Mouse (Mus musculus): Measurements from ENCODE around the gene H2-DMb2. TPM values are rescaled to one million over a fixed set of nuclear protein-coding genes. Genes with fewer than 3 reads are reported as not detected.

The H2-DMb2 gene
- polyA plus RNA-seq, 1 experiment from 2014 or later, result 2.1 TPM

- peak; percentile 80 for ATAC-seq
- H3K27ac ChIP-seq (ENCODE audit: low read depth), result peak within 1 kb of the TSS; percentile 68
Measured at GRCm38 (mm10) chr17:34196941-34197894, 54.1 kb downstream of the H2-DMb2 start, which contains the start of gene Psmb8. Gene Psmb8, plus strand, starts transcription at chr17:34197721.

GRCm38 (mm10) chr17:34197904-34198520, 54.9 kb downstream of the H2-DMb2 start:
- Histone ChIP-seq H3K27me3 (ENCODE audit: insufficient read depth, low read length) (peaks cover 3% of the 10 kb centered on the region; the same call in 1 of the 2 replicates), H3K9ac (replicated peaks) (peak overlapping the region; percentile 80), H3K4me2 (ENCODE audit: low read depth, low read length) (peak overlapping the region; percentile 88), H3K36me3 (replicated peaks; ENCODE audit: insufficient read depth, low read length) (peaks cover 16% of the 10 kb centered on the region; the same call in 1 of the 2 replicates), H3K27ac (ENCODE audit: low read depth) (peak overlapping the region; percentile 68), H3K4me3 (ENCODE audit: low read depth, low read length) (peak overlapping the region; percentile 74), H3K4me1 (ENCODE audit: insufficient read depth) (peaks cover 9% of the 10 kb centered on the region), H3K9me3 (ENCODE audit: low read length) (no peaks in the 10 kb centered on the region)
- ATAC-seq, result peak; percentile 70
- WGBS (ENCODE audit: insufficient replicate concordance), result under 1% methylated on average over 32 of the region's 32 CpGs
- TF ChIP-seq CTCF (IDR thresholded peaks at IDR 0.05; ENCODE audit: low read depth) (no peak), EP300 (IDR thresholded peaks at IDR 0.05; ENCODE audit: low read depth) (no peak)
- peak; percentile 73 for DNase-seq

More at GRCm38 (mm10) chr17:34196941-34197894, 54.1 kb downstream of the H2-DMb2 start, which contains the start of gene Psmb8:
- H3K4me3 ChIP-seq (ENCODE audit: low read depth, low read length), result peak within 1 kb of the TSS; percentile 74
- TF ChIP-seq CTCF (IDR thresholded peaks at IDR 0.05; ENCODE audit: low read depth) (no peak), EP300 (IDR thresholded peaks at IDR 0.05; ENCODE audit: low read depth) (no peak)
- H3K27me3 ChIP-seq (ENCODE audit: insufficient read depth, low read length), result peaks cover 3% of the 10 kb centered on the region; the same call in 1 of the 2 replicates
- peaks cover 16% of the 10 kb centered on the region; the same call in 1 of the 2 replicates for H3K36me3 ChIP-seq (replicated peaks; ENCODE audit: insufficient read depth, low read length)
- DNase-seq, result peak; percentile 91
- no peaks in the 10 kb centered on the region for H3K9me3 ChIP-seq (ENCODE audit: low read length)
- H3K9ac ChIP-seq (replicated peaks), result peak within 1 kb of the TSS; percentile 80
- WGBS (ENCODE audit: insufficient replicate concordance), result 9% methylated on average over 41 of the region's 41 CpGs
- H3K4me1 ChIP-seq (ENCODE audit: insufficient read depth), result peaks cover 9% of the 10 kb centered on the region
- H3K4me2 ChIP-seq (ENCODE audit: low read depth, low read length), result peak within 1 kb of the TSS; percentile 88

- no peak for DNase-seq
- ATAC-seq, result peak; percentile 12
- Histone ChIP-seq H3K4me3 (ENCODE audit: low read depth, low read length) (peak overlapping the region; percentile 74), H3K4me1 (ENCODE audit: insufficient read depth) (peaks cover 9% of the 10 kb centered on the region), H3K9ac (replicated peaks) (peak overlapping the region; percentile 80), H3K36me3 (replicated peaks; ENCODE audit: insufficient read depth, low read length) (peaks cover 16% of the 10 kb centered on the region; the same call in 1 of the 2 replicates), H3K27ac (ENCODE audit: low read depth) (peak overlapping the region; percentile 68), H3K27me3 (ENCODE audit: insufficient read depth, low read length) (peaks cover 3% of the 10 kb centered on the region; the same call in 1 of the 2 replicates), H3K4me2 (ENCODE audit: low read depth, low read length) (peak overlapping the region; percentile 88), H3K9me3 (ENCODE audit: low read length) (no peaks in the 10 kb centered on the region)
- TF ChIP-seq EP300 (IDR thresholded peaks at IDR 0.05; ENCODE audit: low read depth) (no peak), CTCF (IDR thresholded peaks at IDR 0.05; ENCODE audit: low read depth) (no peak)
- WGBS (ENCODE audit: insufficient replicate concordance), result 3% methylated on average over 11 of the region's 11 CpGs
Measured at GRCm38 (mm10) chr17:34198521-34198912, 55.4 kb downstream of the H2-DMb2 start.

GRCm38 (mm10) chr17:34199050-34199619, 56.0 kb downstream of the H2-DMb2 start:
- Histone ChIP-seq H3K27ac (ENCODE audit: low read depth) (no peak overlapping the region), H3K4me2 (ENCODE audit: low read depth, low read length) (peak overlapping the region; percentile 88), H3K27me3 (ENCODE audit: insufficient read depth, low read length) (peaks cover 3% of the 10 kb centered on the region; the same call in 1 of the 2 replicates)

GRCm38 (mm10) chr17:34200047-34200446, 56.9 kb downstream of the H2-DMb2 start:
- TF ChIP-seq EP300 (IDR thresholded peaks at IDR 0.05; ENCODE audit: low read depth) (no peak), CTCF (IDR thresholded peaks at IDR 0.05; ENCODE audit: low read depth) (no peak)
- Histone ChIP-seq H3K4me3 (ENCODE audit: low read depth, low read length) (no peak overlapping the region), H3K27me3 (ENCODE audit: insufficient read depth, low read length) (peaks cover 3% of the 10 kb centered on the region; the same call in 1 of the 2 replicates), H3K9me3 (ENCODE audit: low read length) (no peaks in the 10 kb centered on the region), H3K9ac (replicated peaks) (no peak overlapping the region), H3K36me3 (replicated peaks; ENCODE audit: insufficient read depth, low read length) (peaks cover 7% of the 10 kb centered on the region; the same call in 1 of the 2 replicates), H3K4me2 (ENCODE audit: low read depth, low read length) (no peak overlapping the region), H3K4me1 (ENCODE audit: insufficient read depth) (peaks cover 11% of the 10 kb centered on the region), H3K27ac (ENCODE audit: low read depth) (no peak overlapping the region)
- ATAC-seq (no peak), DNase-seq (no peak)
- WGBS (ENCODE audit: insufficient replicate concordance), result 84% methylated on average over 10 of the region's 10 CpGs

More at GRCm38 (mm10) chr17:34199050-34199619, 56.0 kb downstream of the H2-DMb2 start:
- Histone ChIP-seq H3K4me3 (ENCODE audit: low read depth, low read length) (peak overlapping the region; percentile 74), H3K36me3 (replicated peaks; ENCODE audit: insufficient read depth, low read length) (peaks cover 11% of the 10 kb centered on the region; the same call in 1 of the 2 replicates), H3K9me3 (ENCODE audit: low read length) (no peaks in the 10 kb centered on the region), H3K4me1 (ENCODE audit: insufficient read depth) (peaks cover 9% of the 10 kb centered on the region), H3K9ac (replicated peaks) (peak overlapping the region; percentile 80; the same call in 1 of the 2 replicates)
- 71% methylated on average over 12 of the region's 12 CpGs for WGBS (ENCODE audit: insufficient replicate concordance)
- ATAC-seq, result no peak
- no peak for TF ChIP-seq EP300 (IDR thresholded peaks at IDR 0.05; ENCODE audit: low read depth)
- TF ChIP-seq CTCF (IDR thresholded peaks at IDR 0.05; ENCODE audit: low read depth), result no peak
- DNase-seq, result no peak

Measured in liver, postnatal 0 days (tissue).